Mouse (Mus musculus) liver, adult 2 months (tissue): ENCODE data around the gene Plekhm3. TPM values are rescaled to one million over a fixed set of nuclear protein-coding genes. Genes with fewer than 3 reads are reported as not detected.

Source experiments
- DNase-seq: peaks from one replicate; pipeline ENCODE4 v3.0.0-alpha.2; 2011; ENCODE audit warnings: low read depth, low spot score; ENCODE audit errors: extremely low read depth
- H3K27ac ChIP-seq: fragments of 200-500 bp; replicated peaks from 2 replicates; pipeline ENCODE4 v1.5.1; 2012; ENCODE audit warnings: low read depth, mild to moderate bottlenecking, control low read depth, inconsistent platforms, low read length; ENCODE audit not compliant: insufficient read depth
- H3K27me3 ChIP-seq: fragments of 200-500 bp; 2 replicates; pipeline ENCODE4 v1.6.1; 2012; ENCODE audit warnings: mild to moderate bottlenecking, moderate library complexity, low read length, inconsistent platforms; ENCODE audit not compliant: control insufficient read depth, insufficient read depth
- H3K36me3 ChIP-seq: fragments of 200-500 bp; 2 replicates; pipeline ENCODE4 v1.6.1; 2012; ENCODE audit warnings: low read length, inconsistent platforms; ENCODE audit not compliant: control insufficient read depth, insufficient read depth
- H3K4me1 ChIP-seq: fragments of 200-500 bp; 2 replicates; pipeline ENCODE4 v1.6.1; 2011; ENCODE audit warnings: low read length; ENCODE audit not compliant: control insufficient read depth, insufficient read depth
- H3K4me3 ChIP-seq: fragments of 200-500 bp; 2 replicates; pipeline ENCODE4 v1.5.1; 2011; ENCODE audit warnings: low read depth, mild to moderate bottlenecking, control low read depth, low read length, moderate library complexity; ENCODE audit not compliant: insufficient read depth
- H3K79me2 ChIP-seq: fragments of 200-500 bp; 2 replicates; pipeline ENCODE4 v1.6.1; 2012; ENCODE audit warnings: inconsistent platforms, mild to moderate bottlenecking, low read length, moderate library complexity; ENCODE audit not compliant: control insufficient read depth, insufficient read depth
- H3K9ac ChIP-seq: fragments of 200-500 bp; 2 replicates; pipeline ENCODE4 v1.6.1; 2012; ENCODE audit warnings: low read depth, mild to moderate bottlenecking, control low read depth, inconsistent platforms, low read length
- CTCF ChIP-seq: fragments of 200-500 bp; IDR thresholded peaks from 2 replicates; pipeline ENCODE4 v1.5.1; 2011; ENCODE audit warnings: low read depth, low read length, control low read depth
- POLR2A ChIP-seq: fragments of 200-500 bp; IDR thresholded peaks from 2 replicates; pipeline ENCODE4 v1.6.1; 2011; ENCODE audit warnings: low read length, control low read depth; ENCODE audit not compliant: insufficient read depth; ENCODE audit errors: extremely low read depth
- WGBS: fragments of 180-500 bp; shearing (Covaris S2); methylation state at CpG from one replicate; pipeline ENCODE4 v1.1.7; 2018; 5-methylcytosine and 5-hydroxymethylcytosine counted together
- polyA plus RNA-seq: library from polyadenylated mRNA; depleted of rRNA; stranded (reverse); fragments of >200 nt; gene quantifications from 2 replicates; pipeline ENCODE4 v1.2.3, GENCODE M21; 2012; rRNA removed
- total RNA-seq: library from RNA; depleted of rRNA; stranded (reverse); fragments of >200 nt; gene quantifications from 2 replicates; pipeline ENCODE4 v1.2.3, GENCODE M21; 2014; rRNA removed

Gene Plekhm3
- total and polyA plus RNA-seq, 2 experiments, result 0.73 to 2.8 TPM

- peak; percentile 97 for DNase-seq
- H3K79me2 ChIP-seq, result peaks cover 15% of the 10 kb centered on the region
- peaks cover 13% of the 10 kb centered on the region for H3K4me1 ChIP-seq
- TF ChIP-seq CTCF, result no peak
- TF ChIP-seq POLR2A, result no peak
- H3K27me3 ChIP-seq, result no peaks in the 10 kb centered on the region
- WGBS, result 0% methylated on average over 11 of the region's 11 CpGs
- H3K36me3 ChIP-seq, result no peaks in the 10 kb centered on the region
- peak overlapping the region; percentile 57 for H3K9ac ChIP-seq
- H3K27ac ChIP-seq, result peak overlapping the region; percentile 86
- peak overlapping the region; percentile 16 for H3K4me3 ChIP-seq
Observed at GRCm38 (mm10) chr1:64738180-64738555, 218.5 kb downstream of the Plekhm3 start.

GRCm38 (mm10) chr1:64737502-64738179 lies 219.0 kb downstream of the Plekhm3 start, which contains the start of gene Fzd5:
Gene Fzd5, minus strand, starts transcription at chr1:64737751.
- Histone ChIP-seq H3K79me2 (peaks cover 15% of the 10 kb centered on the region), H3K4me1 (peaks cover 13% of the 10 kb centered on the region), H3K27me3 (no peaks in the 10 kb centered on the region), H3K9ac (peak within 1 kb of the TSS; percentile 98), H3K4me3 (peak within 1 kb of the TSS; percentile 95), H3K36me3 (no peaks in the 10 kb centered on the region), H3K27ac (peak within 1 kb of the TSS; percentile 86)
- WGBS, result 1% methylated on average over 72 of the region's 73 CpGs
- TF ChIP-seq CTCF, result peak; percentile 31; the same call in 1 of the 2 replicates
- TF ChIP-seq POLR2A, result peak; percentile 98
- peak; percentile 91 for DNase-seq

GRCm38 (mm10) chr1:64736681-64737501 lies 219.7 kb downstream of the Plekhm3 start:
- no peak for DNase-seq
- peak overlapping the region; percentile 60 for H3K27ac ChIP-seq
- H3K4me1 ChIP-seq, result peaks cover 11% of the 10 kb centered on the region
- TF ChIP-seq CTCF (no peak), POLR2A (no peak)
- WGBS, result under 1% methylated on average over 56 of the region's 56 CpGs
- H3K4me3 ChIP-seq, result peak overlapping the region; percentile 95
- peak overlapping the region; percentile 98 for H3K9ac ChIP-seq
- H3K27me3 ChIP-seq, result no peaks in the 10 kb centered on the region
- H3K36me3 ChIP-seq, result no peaks in the 10 kb centered on the region
- H3K79me2 ChIP-seq, result peaks cover 15% of the 10 kb centered on the region

Other genes starting within 250 kb of the Plekhm3 start
- gene Fzd5, start 219.1 kb downstream of the Plekhm3 start, total RNA-seq, result 3.1 and 4.0 TPM in 2 replicates
- 4.7 and 4.9 TPM in 2 replicates for gene Fzd5, start 219.1 kb downstream of the Plekhm3 start, polyA plus RNA-seq
- 0.18 and 6.6 TPM in 2 replicates for gene Akr1cl, start 75.9 kb upstream of the Plekhm3 start, total RNA-seq
- not detected in 2 replicates for gene Akr1cl, start 75.9 kb upstream of the Plekhm3 start, polyA plus RNA-seq
- not detected in 2 replicates for gene Cryge, start 94.3 kb upstream of the Plekhm3 start, total RNA-seq
- not detected in 2 replicates for gene Cryge, start 94.3 kb upstream of the Plekhm3 start, polyA plus RNA-seq
- gene Crygd, start 106.6 kb upstream of the Plekhm3 start, total RNA-seq, result not detected in 2 replicates
- gene Crygd, start 106.6 kb upstream of the Plekhm3 start, polyA plus RNA-seq, result not detected in 2 replicates
- not detected in 2 replicates for gene Crygc, start 116.9 kb upstream of the Plekhm3 start, total RNA-seq
- not detected in 2 replicates for gene Crygc, start 116.9 kb upstream of the Plekhm3 start, polyA plus RNA-seq
- not detected in 2 replicates for gene Crygb, start 125.5 kb upstream of the Plekhm3 start, total RNA-seq
- not detected in 2 replicates for gene Crygb, start 125.5 kb upstream of the Plekhm3 start, polyA plus RNA-seq
- gene Cryga, start 146.5 kb upstream of the Plekhm3 start, total RNA-seq, result not detected in 2 replicates
- gene Cryga, start 146.5 kb upstream of the Plekhm3 start, polyA plus RNA-seq, result not detected in 2 replicates
- gene Gm28845, start 162.7 kb upstream of the Plekhm3 start, total RNA-seq, result not detected in 2 replicates
- gene Gm28845, start 162.7 kb upstream of the Plekhm3 start, polyA plus RNA-seq, result not detected in 2 replicates
- gene D630023F18Rik, start 166.4 kb upstream of the Plekhm3 start, total RNA-seq, result not detected in 2 replicates
- gene D630023F18Rik, start 166.4 kb upstream of the Plekhm3 start, polyA plus RNA-seq, result 0.17 TPM in 1 of 2 replicates, not detected in the other
- 510 and 624 TPM in 2 replicates for gene Idh1, start 229.7 kb upstream of the Plekhm3 start, total RNA-seq
- 137 and 155 TPM in 2 replicates for gene Idh1, start 229.7 kb upstream of the Plekhm3 start, polyA plus RNA-seq
- 18.7 and 21.1 TPM in 2 replicates for gene Pikfyve, start 229.9 kb upstream of the Plekhm3 start, total RNA-seq
- 2.8 and 2.9 TPM in 2 replicates for gene Pikfyve, start 229.9 kb upstream of the Plekhm3 start, polyA plus RNA-seq